Mouse (Mus musculus): ENCODE measurements around the gene Usp10.

- no peak for TF ChIP-seq ZMIZ1 (IDR thresholded peaks at IDR 0.05; ENCODE audit: low read depth, low read length)
- no peak for TF ChIP-seq ZC3H11A (IDR thresholded peaks at IDR 0.05; ENCODE audit: low read depth, low read length)
Observed at GRCm38 (mm10) chr8:119881301-119881700, 28.9 kb upstream of the Usp10 start.
